Mouse (Mus musculus) stomach, postnatal 0 days (tissue): ENCODE measurements around the gene Uba52.
A peak's percentile ranks its signal among the peaks of the same experiment; 100 is the strongest.

Experiments used
- CTCF ChIP-seq: IDR thresholded peaks from 2 replicates; pipeline ENCODE4 v1.5.1; 2016; ENCODE audit warnings: antibody characterized with exemption, low read depth, mild to moderate bottlenecking, moderate library complexity
- EP300 ChIP-seq: optimal IDR thresholded peaks from 2 replicates; pipeline ENCODE3; 2016; ENCODE audit warnings: antibody characterized with exemption

- TF ChIP-seq EP300, result peak; percentile 80
- TF ChIP-seq CTCF, result no peak; the same call in 1 of the 2 replicates
These were observed 28.6 kb upstream of the Uba52 start, which contains the start of gene Ell for GRCm38 (mm10) chr8:70539077-70539813.
